Mouse (Mus musculus) lung, postnatal 0 days (tissue): Measurements from ENCODE around the gene Slc25a21. TPM values are rescaled to one million over a fixed set of nuclear protein-coding genes. Genes with fewer than 3 reads are reported as not detected.

Experiments used
- ATAC-seq: fragments of 200-750 bp; cut with Nextera tagmentation; 2 replicates; pipeline ENCODE4 v1.8.0; 2017; ENCODE audit warnings: moderate library complexity
- DNase-seq: peaks from one replicate; pipeline ENCODE4 v3.0.0-alpha.2; 2016; ENCODE audit warnings: low spot score
- H3K27ac ChIP-seq: fragments of 300-500 bp; sonication (generic); 2 replicates; pipeline ENCODE4 v1.5.1; 2014; ENCODE audit warnings: antibody characterized with exemption, mild to moderate bottlenecking, low read length, mixed read lengths
- H3K27me3 ChIP-seq: fragments of 300-500 bp; sonication (generic); replicated peaks from 2 replicates; pipeline ENCODE4 v1.6.1; 2014; ENCODE audit warnings: low read length, mixed read lengths; ENCODE audit not compliant: insufficient read depth
- H3K36me3 ChIP-seq: fragments of 300-500 bp; sonication (generic); 2 replicates; pipeline ENCODE4 v1.6.1; 2014; ENCODE audit warnings: low read length, mixed read lengths; ENCODE audit not compliant: insufficient read depth
- H3K4me1 ChIP-seq: fragments of 300-500 bp; sonication (generic); 2 replicates; pipeline ENCODE4 v1.6.1; 2014; ENCODE audit warnings: antibody characterized with exemption, low read depth, low read length, mixed read lengths; ENCODE audit not compliant: insufficient read depth
- H3K4me2 ChIP-seq: fragments of 300-500 bp; sonication (generic); replicated peaks from 2 replicates; pipeline ENCODE4 v1.6.1; 2014; ENCODE audit warnings: low read depth, mild to moderate bottlenecking, low read length, moderate library complexity, mixed read lengths
- H3K4me3 ChIP-seq: fragments of 300-500 bp; sonication (generic); 2 replicates; pipeline ENCODE4 v1.5.1; 2014; ENCODE audit warnings: low read depth, low read length
- H3K9ac ChIP-seq: fragments of 300-500 bp; sonication (generic); replicated peaks from 2 replicates; pipeline ENCODE4 v1.6.1; 2014; ENCODE audit warnings: low read depth, mild to moderate bottlenecking
- H3K9me3 ChIP-seq: fragments of 300-500 bp; sonication (generic); 2 replicates; pipeline ENCODE4 v1.6.1; 2016; ENCODE audit warnings: low read length, mixed read lengths
- CTCF ChIP-seq: IDR thresholded peaks from 2 replicates; pipeline ENCODE4 v1.5.1; 2016; ENCODE audit warnings: antibody characterized with exemption, mild to moderate bottlenecking
- EP300 ChIP-seq: IDR thresholded peaks from 2 replicates; pipeline ENCODE4 v1.6.1; 2016; ENCODE audit warnings: antibody characterized with exemption, mild to moderate bottlenecking, control low read depth
- WGBS: fragments of 180-500 bp; shearing (Covaris S2); extraction: QIAGEN DNeasy Blood & Tissue Kit; methylation state at CpG from one replicate; pipeline ENCODE4 v1.1.7; 2014; 5-methylcytosine and 5-hydroxymethylcytosine counted together
- polyA plus RNA-seq: library from polyadenylated mRNA; unstranded; fragments of >200 nt; fragmentation: Nextera tagmentation; extraction: Ambion mirVana; gene quantifications from 2 replicates; pipeline ENCODE4 v1.2.1, GENCODE M21; 2015

Gene Slc25a21
- polyA plus RNA-seq, 1 experiment from 2014 or later = 0.06 TPM

- H3K9me3 ChIP-seq = no peaks in the 10 kb centered on the region
- no peaks in the 10 kb centered on the region for H3K4me1 ChIP-seq
- DNase-seq = no peak
- no peaks in the 10 kb centered on the region for H3K36me3 ChIP-seq
- WGBS = 56% methylated on average over 2 of the region's 2 CpGs
- TF ChIP-seq CTCF (no peak), EP300 (no peak)
- no peak overlapping the region for H3K4me2 ChIP-seq
- H3K9ac ChIP-seq = no peak overlapping the region
- no peak for ATAC-seq
- H3K4me3 ChIP-seq = no peak overlapping the region
- no peaks in the 10 kb centered on the region for H3K27me3 ChIP-seq
- no peak overlapping the region for H3K27ac ChIP-seq
Measured at GRCm38 (mm10) chr12:57163294-57163693, 34.0 kb downstream of the Slc25a21 start.

- Histone ChIP-seq H3K9me3 (no peaks in the 10 kb centered on the region), H3K4me2 (no peak overlapping the region), H3K36me3 (no peaks in the 10 kb centered on the region), H3K27ac (no peak overlapping the region), H3K4me1 (no peaks in the 10 kb centered on the region), H3K27me3 (no peaks in the 10 kb centered on the region), H3K4me3 (no peak overlapping the region), H3K9ac (no peak overlapping the region)
- no peak for DNase-seq
- ATAC-seq = no peak
- WGBS = 48% methylated on average over 3 of the region's 3 CpGs
- no peak for TF ChIP-seq EP300
- TF ChIP-seq CTCF = no peak
Measured at GRCm38 (mm10) chr12:57162840-57163239, 34.4 kb downstream of the Slc25a21 start.

- Histone ChIP-seq H3K9ac (no peak overlapping the region), H3K4me3 (no peak overlapping the region), H3K9me3 (no peaks in the 10 kb centered on the region), H3K27me3 (no peaks in the 10 kb centered on the region), H3K27ac (no peak overlapping the region), H3K36me3 (no peaks in the 10 kb centered on the region), H3K4me1 (no peaks in the 10 kb centered on the region), H3K4me2 (no peak overlapping the region)
- TF ChIP-seq EP300 (no peak), CTCF (no peak)
- DNase-seq (no peak), ATAC-seq (no peak)
- WGBS = 62% methylated on average over 6 of the region's 6 CpGs
Measured at GRCm38 (mm10) chr12:57159904-57160303, 37.4 kb downstream of the Slc25a21 start.

GRCm38 (mm10) chr12:57158266-57158665 lies 39.0 kb downstream of the Slc25a21 start:
- no peak overlapping the region for H3K27ac ChIP-seq
- H3K9ac ChIP-seq = no peak overlapping the region
- no peak overlapping the region for H3K4me3 ChIP-seq
- no peak for ATAC-seq
- WGBS = 39% methylated on average over 3 of the region's 3 CpGs
- DNase-seq = no peak
- no peaks in the 10 kb centered on the region for H3K36me3 ChIP-seq
- no peaks in the 10 kb centered on the region for H3K9me3 ChIP-seq
- H3K27me3 ChIP-seq = no peaks in the 10 kb centered on the region
- no peak for TF ChIP-seq EP300
- TF ChIP-seq CTCF = peak; percentile 28; the same call in 1 of the 2 replicates
- H3K4me2 ChIP-seq = no peak overlapping the region
- no peaks in the 10 kb centered on the region for H3K4me1 ChIP-seq

GRCm38 (mm10) chr12:57138937-57139336 lies 58.3 kb downstream of the Slc25a21 start:
- no peak for TF ChIP-seq EP300
- TF ChIP-seq CTCF = no peak
- no peaks in the 10 kb centered on the region for H3K9me3 ChIP-seq
- DNase-seq (no peak), ATAC-seq (no peak)
- no peak overlapping the region for H3K27ac ChIP-seq
- H3K4me1 ChIP-seq = no peaks in the 10 kb centered on the region
- WGBS = 67% methylated on average over 1 of the region's 1 CpGs
- no peak overlapping the region for H3K9ac ChIP-seq
- H3K27me3 ChIP-seq = no peaks in the 10 kb centered on the region
- no peak overlapping the region for H3K4me3 ChIP-seq
- no peaks in the 10 kb centered on the region for H3K36me3 ChIP-seq
- no peak overlapping the region for H3K4me2 ChIP-seq

GRCm38 (mm10) chr12:57137809-57138208 lies 59.5 kb downstream of the Slc25a21 start:
- Histone ChIP-seq H3K4me3 (no peak overlapping the region), H3K9ac (no peak overlapping the region), H3K27me3 (no peaks in the 10 kb centered on the region), H3K4me1 (no peaks in the 10 kb centered on the region), H3K36me3 (no peaks in the 10 kb centered on the region), H3K9me3 (no peaks in the 10 kb centered on the region), H3K4me2 (no peak overlapping the region), H3K27ac (no peak overlapping the region)
- TF ChIP-seq EP300 (no peak), CTCF (no peak)
- whole genome bisulfite sequencing = 44% methylated on average over 2 of the region's 2 CpGs
- DNase-seq = no peak
- ATAC-seq = no peak

GRCm38 (mm10) chr12:57118602-57119001 lies 78.7 kb downstream of the Slc25a21 start:
- TF ChIP-seq CTCF = no peak
- no peak for TF ChIP-seq EP300
- Histone ChIP-seq H3K27me3 (no peaks in the 10 kb centered on the region), H3K9me3 (no peaks in the 10 kb centered on the region), H3K27ac (no peak overlapping the region), H3K9ac (no peak overlapping the region), H3K4me3 (no peak overlapping the region), H3K36me3 (no peaks in the 10 kb centered on the region), H3K4me1 (no peaks in the 10 kb centered on the region), H3K4me2 (no peak overlapping the region)
- ATAC-seq = no peak
- DNase-seq = no peak
- WGBS = 36% methylated on average over 8 of the region's 8 CpGs
